Mouse (Mus musculus) midbrain, embryonic 13.5 days (tissue): ENCODE data around the gene Zhx3. TPM values are rescaled to one million over a fixed set of nuclear protein-coding genes. Genes with fewer than 3 reads are reported as not detected.
A peak's percentile ranks its signal among the peaks of the same experiment; 100 is the strongest.

ENCODE experiments used
- ATAC-seq: fragments of 200-750 bp; cut with Nextera tagmentation; 2 replicates; pipeline ENCODE4 v1.8.0; 2017; ENCODE audit warnings: mild to moderate bottlenecking, moderate TSS enrichment, moderate library complexity
- H3K27ac ChIP-seq: fragments of 300-500 bp; sonication (generic); 2 replicates; pipeline ENCODE4 v1.5.1; 2015; ENCODE audit warnings: inconsistent platforms, mild to moderate bottlenecking, moderate library complexity
- H3K27me3 ChIP-seq: fragments of 300-500 bp; sonication (generic); 2 replicates; pipeline ENCODE4 v1.6.1; 2015; ENCODE audit warnings: mild to moderate bottlenecking, inconsistent platforms
- H3K36me3 ChIP-seq: fragments of 300-500 bp; sonication (generic); 2 replicates; pipeline ENCODE4 v1.6.1; 2015; ENCODE audit warnings: mild to moderate bottlenecking, inconsistent platforms
- H3K4me1 ChIP-seq: fragments of 300-500 bp; sonication (generic); replicated peaks from 2 replicates; pipeline ENCODE4 v1.6.1; 2015; ENCODE audit warnings: inconsistent platforms
- H3K4me2 ChIP-seq: fragments of 300-500 bp; sonication (generic); replicated peaks from 2 replicates; pipeline ENCODE4 v1.6.1; 2015; ENCODE audit warnings: moderate library complexity, mild to moderate bottlenecking, inconsistent platforms
- H3K4me3 ChIP-seq: fragments of 300-500 bp; sonication (generic); replicated peaks from 2 replicates; pipeline ENCODE4 v1.5.1; 2015; ENCODE audit warnings: mild to moderate bottlenecking, inconsistent platforms
- H3K9ac ChIP-seq: fragments of 300-500 bp; sonication (generic); replicated peaks from 2 replicates; pipeline ENCODE4 v1.6.1; 2015; ENCODE audit warnings: mild to moderate bottlenecking, inconsistent platforms
- H3K9me3 ChIP-seq: fragments of 300-500 bp; sonication (generic); 2 replicates; pipeline ENCODE4 v1.6.1; 2016; ENCODE audit warnings: mild to moderate bottlenecking, inconsistent platforms
- WGBS: fragments of 180-500 bp; shearing (Covaris S2); methylation state at CpG from one replicate; pipeline ENCODE4 v1.1.7; 2015; 5-methylcytosine and 5-hydroxymethylcytosine counted together
- polyA plus RNA-seq: library from polyadenylated mRNA; unstranded; fragments of >200 nt; fragmentation: Nextera tagmentation; extraction: Ambion mirVana; gene quantifications from 2 replicates; pipeline ENCODE4 v1.2.1, GENCODE M21; 2015

The Zhx3 gene
- polyA plus RNA-seq, 1 experiment from 2014 or later: 17.1 TPM

DNA sequence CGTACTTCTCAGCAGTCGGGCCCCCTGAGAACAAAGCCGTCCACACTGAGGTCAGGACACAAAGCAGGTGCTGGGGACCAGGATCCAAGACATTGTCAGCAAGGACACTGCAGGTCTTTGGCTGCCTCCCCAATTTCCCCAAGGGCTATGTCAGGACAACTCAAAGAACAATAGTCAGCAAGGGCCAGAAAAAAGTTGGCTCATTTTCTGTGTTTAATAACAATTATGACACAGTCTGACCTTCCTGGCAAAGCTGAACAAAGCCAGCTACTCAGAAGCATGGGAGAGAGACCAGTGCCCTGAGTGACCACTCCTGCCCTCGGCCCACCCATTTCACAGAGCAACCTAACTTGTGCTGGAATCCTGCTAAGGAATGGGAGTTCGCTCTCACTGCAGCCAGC is 106.4 kb downstream of the Zhx3 start:
- Histone ChIP-seq H3K9me3 (no peaks in the 10 kb centered on the region), H3K4me3 (no peak overlapping the region), H3K4me1 (0 out of 2 replicates have a peak, but pooled peaks cover 6% of the 10 kb centered on the region), H3K36me3 (peaks cover 75% of the 10 kb centered on the region), H3K27ac (no peak overlapping the region), H3K9ac (no peak overlapping the region), H3K4me2 (no peak overlapping the region), H3K27me3 (no peaks in the 10 kb centered on the region)
- WGBS: 69% methylated on average over 5 of the region's 5 CpGs
- no peak for ATAC-seq

DNA sequence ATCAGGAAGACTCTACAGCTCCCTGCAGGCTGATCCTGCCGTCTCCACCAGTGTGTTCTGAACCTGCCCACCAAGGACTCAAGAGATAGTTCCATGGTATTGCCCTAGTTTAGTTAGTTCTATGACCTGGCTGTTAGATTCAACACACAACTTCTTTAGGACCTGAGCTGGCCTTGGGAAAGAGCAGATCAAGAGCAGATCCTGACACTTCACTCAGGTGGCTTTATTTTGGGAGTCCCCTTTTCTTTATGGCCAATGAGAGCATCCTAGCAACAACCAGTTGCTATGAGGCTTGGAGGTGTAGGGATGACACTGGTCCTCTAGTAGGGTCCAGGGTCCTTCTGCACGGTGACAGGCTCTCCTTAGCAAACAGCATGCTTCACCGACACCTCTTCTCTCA is 107.7 kb downstream of the Zhx3 start:
- Histone ChIP-seq H3K4me1 (0 out of 2 replicates have a peak, but pooled peaks cover 6% of the 10 kb centered on the region), H3K4me2 (no peak overlapping the region), H3K27me3 (no peaks in the 10 kb centered on the region), H3K4me3 (no peak overlapping the region), H3K36me3 (peaks cover 85% of the 10 kb centered on the region), H3K9me3 (no peaks in the 10 kb centered on the region), H3K27ac (no peak overlapping the region), H3K9ac (no peak overlapping the region)
- no peak for ATAC-seq
- 73% methylated on average over 3 of the region's 3 CpGs for WGBS

DNA sequence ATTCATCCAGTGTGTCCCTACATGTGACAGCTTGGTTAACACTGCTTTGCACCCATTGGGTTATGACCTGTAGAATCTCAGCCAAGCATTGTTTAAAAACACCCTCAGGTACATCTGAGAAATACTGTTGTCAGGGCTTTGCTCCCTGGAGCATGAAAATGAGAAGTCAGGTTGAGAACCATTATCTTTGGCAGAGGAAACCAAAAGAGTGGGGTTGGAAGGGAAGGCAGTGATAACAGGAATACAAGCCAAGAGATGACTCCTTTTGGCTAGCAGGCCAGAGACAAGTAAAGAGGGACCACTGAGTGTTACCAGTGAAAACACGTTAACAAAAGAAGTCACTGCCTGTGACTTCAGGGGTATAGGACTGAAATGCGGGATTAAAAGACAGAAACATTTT is 108.4 kb downstream of the Zhx3 start:
- ATAC-seq: no peak
- Histone ChIP-seq H3K27me3 (no peaks in the 10 kb centered on the region), H3K27ac (no peak overlapping the region), H3K36me3 (peaks cover 90% of the 10 kb centered on the region), H3K4me2 (no peak overlapping the region), H3K4me1 (0 out of 2 replicates have a peak, but pooled peaks cover 6% of the 10 kb centered on the region), H3K9ac (no peak overlapping the region), H3K9me3 (no peaks in the 10 kb centered on the region), H3K4me3 (no peak overlapping the region)
- WGBS: 91% methylated on average over 2 of the region's 2 CpGs

DNA sequence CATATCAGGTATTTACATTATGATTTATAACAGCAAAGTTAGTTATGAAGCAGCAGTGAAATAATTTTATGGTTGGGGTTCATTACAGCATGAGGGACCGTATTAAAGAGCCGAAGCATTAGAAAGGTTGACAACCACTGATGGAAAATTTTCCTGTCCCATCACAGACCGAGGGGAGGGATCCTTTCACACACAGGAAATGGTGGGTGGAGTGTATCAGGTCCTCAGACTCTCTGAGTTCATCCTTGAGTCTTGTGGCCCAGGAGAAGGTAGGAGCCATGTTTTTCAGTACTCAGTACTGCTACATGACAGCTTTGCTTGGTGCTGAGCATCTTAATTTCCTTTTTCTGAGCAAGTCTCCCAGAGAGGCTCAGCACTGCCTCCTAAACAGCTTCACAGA is 109.0 kb downstream of the Zhx3 start:
- no peak for ATAC-seq
- Histone ChIP-seq H3K4me1 (0 out of 2 replicates have a peak, but pooled peaks cover 6% of the 10 kb centered on the region), H3K27ac (no peak overlapping the region), H3K4me3 (no peak overlapping the region), H3K4me2 (no peak overlapping the region), H3K36me3 (peaks cover 90% of the 10 kb centered on the region), H3K9ac (no peak overlapping the region), H3K9me3 (no peaks in the 10 kb centered on the region), H3K27me3 (no peaks in the 10 kb centered on the region)
- WGBS: 93% methylated on average over 3 of the region's 3 CpGs

DNA sequence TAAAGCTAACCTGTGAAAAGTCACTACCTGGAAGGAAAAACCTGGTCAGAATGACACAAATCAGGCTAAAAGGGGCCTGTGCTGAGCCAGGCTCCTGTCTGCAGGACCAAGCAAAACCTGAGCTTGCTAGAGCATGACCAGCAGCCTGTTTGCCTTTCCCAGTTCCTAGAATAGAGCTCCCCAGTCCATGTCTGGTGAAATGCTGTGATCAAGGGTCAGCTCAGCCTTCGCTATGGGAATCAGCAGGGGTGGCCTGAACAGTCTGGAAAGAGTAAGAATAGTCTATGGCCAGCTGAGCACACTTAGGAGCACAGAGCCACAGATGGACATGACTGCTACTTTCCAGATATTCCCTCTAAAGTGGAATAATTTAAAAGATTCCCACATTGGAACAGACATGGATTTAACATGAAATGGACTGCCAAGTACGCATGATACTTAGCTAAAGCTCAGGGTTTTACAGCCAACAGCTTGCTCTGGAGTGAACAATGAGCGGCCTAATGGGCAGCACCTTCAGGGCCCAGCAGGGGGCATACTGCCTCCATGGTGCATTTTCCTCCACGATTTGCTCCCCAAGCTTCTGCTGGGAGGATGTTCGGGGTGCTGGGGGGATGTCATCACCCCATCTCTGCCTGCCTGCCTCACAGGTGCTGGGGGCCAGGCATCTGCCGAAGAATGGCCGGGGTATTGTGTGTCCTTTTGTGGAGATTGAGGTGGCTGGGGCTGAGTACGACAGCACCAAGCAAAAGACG is 112.2 kb downstream of the Zhx3 start:
- WGBS: 90% methylated on average over 9 of the region's 9 CpGs
- no peak overlapping the region for H3K4me2 ChIP-seq

DNA sequence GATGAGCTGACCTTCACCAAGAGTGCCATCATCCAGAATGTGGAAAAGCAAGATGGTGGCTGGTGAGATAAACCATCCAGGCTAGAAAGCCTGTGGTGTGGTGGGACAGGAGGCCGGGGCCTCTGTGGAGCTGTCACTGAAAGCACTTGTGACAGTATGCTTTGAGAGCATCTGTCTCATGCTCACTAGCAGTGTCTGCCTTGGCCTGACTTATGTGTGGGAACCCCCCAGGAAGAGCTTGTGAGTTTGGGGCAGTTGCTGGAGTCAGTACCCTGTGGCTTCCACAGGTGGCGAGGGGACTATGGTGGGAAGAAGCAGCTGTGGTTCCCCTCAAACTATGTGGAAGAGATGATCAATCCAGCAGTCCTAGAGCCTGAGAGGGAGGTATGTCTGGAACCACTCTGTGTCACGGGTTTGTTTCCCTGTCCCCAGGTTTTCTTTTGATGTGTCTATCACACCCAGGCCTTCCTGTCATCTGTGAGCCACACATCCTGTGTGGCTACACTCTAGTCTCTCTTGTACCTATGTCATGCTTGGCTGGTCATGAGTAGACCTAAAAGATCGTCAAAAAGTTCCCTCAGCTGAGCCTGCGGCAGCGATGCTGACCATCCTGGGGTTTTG is 116.1 kb downstream of the Zhx3 start:
- no peaks in the 10 kb centered on the region for H3K9me3 ChIP-seq
- WGBS: 87% methylated on average over 6 of the region's 6 CpGs
- H3K4me2 ChIP-seq: no peak overlapping the region
- no peak overlapping the region for H3K9ac ChIP-seq
- no peak overlapping the region for H3K27ac ChIP-seq
- no peaks in the 10 kb centered on the region for H3K27me3 ChIP-seq
- ATAC-seq: no peak
- H3K36me3 ChIP-seq: peaks cover 100% of the 10 kb centered on the region
- no peaks in the 10 kb centered on the region for H3K4me1 ChIP-seq
- no peak overlapping the region for H3K4me3 ChIP-seq

More for the DNA sequence above, 112.2 kb downstream of the Zhx3 start:
- Histone ChIP-seq H3K9me3 (no peaks in the 10 kb centered on the region), H3K27ac (no peak overlapping the region), H3K36me3 (peaks cover 98% of the 10 kb centered on the region), H3K4me1 (no peaks in the 10 kb centered on the region), H3K4me3 (no peak overlapping the region), H3K27me3 (no peaks in the 10 kb centered on the region), H3K9ac (no peak overlapping the region)
- no peak for ATAC-seq

DNA sequence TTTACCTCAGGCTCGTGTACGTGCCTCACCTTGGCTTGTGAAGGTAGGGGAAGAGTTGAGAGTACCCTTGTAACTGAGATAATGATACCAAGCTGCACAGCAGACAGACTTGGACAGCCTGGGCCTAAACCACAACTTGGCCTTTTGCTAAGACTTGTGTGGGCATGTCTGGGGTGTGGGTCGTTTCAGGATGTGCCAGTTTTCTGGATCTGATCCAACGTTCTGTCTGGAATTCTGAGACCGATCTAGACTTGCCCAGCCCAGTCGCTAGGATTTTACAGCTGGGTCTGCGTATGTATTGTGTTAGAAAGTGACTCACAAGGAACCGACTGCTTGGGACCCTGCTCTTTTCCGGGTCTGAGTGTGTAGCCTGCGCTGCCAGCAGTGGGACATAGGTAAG is 125.7 kb downstream of the Zhx3 start:
- Histone ChIP-seq H3K4me3 (no peak overlapping the region), H3K27me3 (no peaks in the 10 kb centered on the region), H3K27ac (no peak overlapping the region), H3K4me2 (no peak overlapping the region), H3K9ac (no peak overlapping the region), H3K4me1 (peaks cover 20% of the 10 kb centered on the region), H3K36me3 (peaks cover 77% of the 10 kb centered on the region), H3K9me3 (no peaks in the 10 kb centered on the region)
- 93% methylated on average over 10 of the region's 10 CpGs for WGBS
- ATAC-seq: no peak

DNA sequence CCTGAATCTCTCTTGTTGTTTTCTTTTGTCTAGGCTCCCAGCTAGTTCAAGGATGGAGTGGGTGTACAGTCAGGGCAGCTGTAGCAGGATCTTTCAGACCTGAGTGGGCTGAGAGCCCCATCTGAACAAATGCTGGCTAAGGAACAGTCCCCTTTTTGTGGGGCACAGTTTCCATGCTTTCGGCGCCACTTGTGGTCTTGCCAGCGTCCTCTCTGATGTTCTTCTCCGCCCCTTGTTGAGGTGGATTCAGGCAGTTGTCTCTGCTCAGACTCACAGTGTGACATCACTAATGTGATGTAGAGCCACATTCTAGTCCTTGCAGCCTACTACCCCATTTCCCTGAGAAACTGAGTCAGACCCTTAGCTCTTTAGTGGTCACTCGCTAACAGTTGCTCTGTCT is 126.2 kb downstream of the Zhx3 start:
- Histone ChIP-seq H3K36me3 (peaks cover 77% of the 10 kb centered on the region), H3K4me3 (no peak overlapping the region), H3K27me3 (no peaks in the 10 kb centered on the region), H3K9me3 (no peaks in the 10 kb centered on the region), H3K27ac (no peak overlapping the region), H3K4me2 (no peak overlapping the region), H3K9ac (no peak overlapping the region), H3K4me1 (peaks cover 24% of the 10 kb centered on the region)
- WGBS: 96% methylated on average over 5 of the region's 5 CpGs
- no peak for ATAC-seq

DNA sequence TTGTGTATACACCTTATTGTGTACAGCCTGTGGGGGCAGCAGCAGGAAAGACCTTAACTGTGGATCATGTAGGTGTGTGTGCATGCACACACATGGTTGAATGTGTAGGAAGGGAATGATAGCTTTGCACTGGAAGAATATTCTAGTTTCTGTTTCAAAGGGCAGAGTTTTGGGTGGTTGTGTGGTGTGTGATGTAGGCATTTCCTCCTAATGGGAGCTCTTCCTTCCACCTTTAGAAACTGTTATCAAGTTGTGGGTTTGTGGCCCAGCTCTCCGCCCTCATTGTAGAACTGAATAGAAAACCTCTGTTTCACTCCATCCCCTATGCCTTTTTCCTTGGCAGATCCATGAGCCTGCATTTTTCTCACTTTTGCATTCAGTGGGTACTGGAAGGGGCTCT is 127.3 kb downstream of the Zhx3 start:
- Histone ChIP-seq H3K9me3 (no peaks in the 10 kb centered on the region), H3K4me3 (no peak overlapping the region), H3K4me1 (peaks cover 35% of the 10 kb centered on the region), H3K4me2 (no peak overlapping the region), H3K9ac (no peak overlapping the region), H3K27ac (no peak overlapping the region), H3K36me3 (peaks cover 69% of the 10 kb centered on the region), H3K27me3 (no peaks in the 10 kb centered on the region)
- 95% methylated on average over 1 of the region's 1 CpGs for WGBS
- no peak for ATAC-seq

DNA sequence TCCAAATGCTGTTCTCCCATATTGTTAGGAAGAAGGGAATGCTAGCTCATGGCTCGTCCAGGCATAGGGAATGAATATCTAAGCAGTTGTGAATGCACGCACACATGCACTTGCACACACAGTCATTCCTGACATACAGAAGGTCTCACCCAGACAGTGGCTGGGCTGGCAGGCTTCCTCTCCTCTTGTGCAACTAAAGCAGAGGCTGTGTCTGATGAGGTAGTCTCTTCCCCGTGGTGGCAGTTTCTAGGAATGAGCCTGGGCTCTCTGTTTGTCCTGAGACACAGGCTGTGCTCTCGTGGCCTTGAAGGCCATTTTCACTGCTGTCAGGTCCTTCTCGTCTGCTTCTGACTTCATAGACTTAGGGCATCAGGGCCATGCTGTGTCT is 128.0 kb downstream of the Zhx3 start:
- WGBS: 88% methylated on average over 5 of the region's 5 CpGs
- no peak overlapping the region for H3K4me3 ChIP-seq
- no peak overlapping the region for H3K4me2 ChIP-seq
- peaks cover 42% of the 10 kb centered on the region for H3K4me1 ChIP-seq
- no peak overlapping the region for H3K9ac ChIP-seq
- no peaks in the 10 kb centered on the region for H3K27me3 ChIP-seq
- ATAC-seq: no peak
- peaks cover 63% of the 10 kb centered on the region for H3K36me3 ChIP-seq
- no peaks in the 10 kb centered on the region for H3K9me3 ChIP-seq
- no peak overlapping the region for H3K27ac ChIP-seq

DNA sequence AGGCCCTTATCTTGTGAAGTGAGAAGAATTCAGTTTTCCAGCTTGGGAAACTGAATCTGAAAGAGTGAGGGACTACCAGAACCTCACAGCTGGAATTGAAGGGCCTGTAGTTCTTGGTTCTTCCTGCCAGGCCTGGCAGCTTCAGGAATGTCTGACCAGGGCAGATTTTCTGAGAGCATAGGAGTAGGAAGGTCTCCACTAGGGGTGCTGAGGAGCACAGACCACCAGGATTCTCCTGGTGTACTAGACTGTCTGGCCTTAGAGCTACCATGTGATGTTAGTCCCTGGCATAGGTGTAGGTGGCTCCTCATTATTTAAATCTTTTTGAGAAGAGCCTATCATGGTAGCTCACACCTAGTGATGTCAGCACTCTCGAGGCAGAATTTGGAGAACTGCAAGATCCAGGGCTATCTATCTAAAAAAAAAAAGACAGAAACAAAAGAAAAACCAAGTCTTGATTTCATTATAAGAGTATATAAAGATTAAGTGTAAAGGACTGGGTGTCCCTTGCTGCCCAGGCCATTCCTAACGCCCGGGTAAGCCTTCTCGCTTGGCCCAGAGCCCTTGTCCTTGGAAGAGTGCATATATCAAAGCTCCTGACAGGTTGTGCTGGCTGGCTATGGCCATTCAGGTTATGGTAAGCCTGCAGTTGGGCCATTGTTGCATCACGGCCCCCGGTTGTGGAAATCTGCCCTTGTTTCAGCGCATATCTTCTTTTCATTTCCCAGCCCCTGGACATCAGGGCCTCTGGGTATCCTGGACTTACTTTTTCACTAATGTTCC is 128.6 kb downstream of the Zhx3 start:
- Histone ChIP-seq H3K4me1 (peaks cover 48% of the 10 kb centered on the region), H3K36me3 (peaks cover 62% of the 10 kb centered on the region), H3K9me3 (no peaks in the 10 kb centered on the region), H3K4me3 (no peak overlapping the region), H3K4me2 (no peak overlapping the region), H3K9ac (no peak overlapping the region), H3K27ac (peak overlapping the region; percentile 5; the same call in 1 of the 2 replicates), H3K27me3 (no peaks in the 10 kb centered on the region)
- ATAC-seq: 0 out of 2 replicates have a peak, but pooled peaks have one; percentile 47
- WGBS: 95% methylated on average over 7 of the region's 7 CpGs

DNA sequence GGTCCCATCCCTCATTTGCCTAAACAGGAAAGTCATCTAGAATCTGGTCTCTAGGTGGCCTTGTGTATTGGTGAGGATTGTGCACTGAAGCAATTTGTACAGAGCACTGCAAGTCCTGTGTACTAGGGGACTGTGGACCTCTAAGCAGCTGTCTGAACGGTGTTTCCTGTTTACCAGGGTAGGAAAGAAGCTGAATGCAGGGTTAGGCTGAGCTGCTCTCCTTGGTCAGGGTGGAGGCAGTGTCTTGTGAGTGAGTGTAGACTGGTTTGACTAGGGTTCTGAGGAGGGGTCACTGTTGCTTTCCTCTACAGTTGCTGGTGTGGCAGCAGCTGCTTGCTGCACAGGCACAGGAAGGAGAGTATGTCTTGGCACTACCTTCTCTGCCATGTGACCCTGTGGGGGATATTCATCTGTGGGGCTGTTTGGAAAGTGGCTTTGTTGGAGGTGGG is 130.6 kb downstream of the Zhx3 start:
- Histone ChIP-seq H3K4me3 (no peak overlapping the region), H3K36me3 (peaks cover 61% of the 10 kb centered on the region), H3K4me2 (no peak overlapping the region), H3K4me1 (peaks cover 68% of the 10 kb centered on the region), H3K9me3 (no peaks in the 10 kb centered on the region), H3K27me3 (no peaks in the 10 kb centered on the region), H3K9ac (no peak overlapping the region), H3K27ac (peak overlapping the region; percentile 6; the same call in 1 of the 2 replicates)
- 93% methylated on average over 1 of the region's 1 CpGs for WGBS
- ATAC-seq: no peak
